Comparison of ENCODE assay signal across 8 mouse cellular contexts in the genomic region with DNA sequence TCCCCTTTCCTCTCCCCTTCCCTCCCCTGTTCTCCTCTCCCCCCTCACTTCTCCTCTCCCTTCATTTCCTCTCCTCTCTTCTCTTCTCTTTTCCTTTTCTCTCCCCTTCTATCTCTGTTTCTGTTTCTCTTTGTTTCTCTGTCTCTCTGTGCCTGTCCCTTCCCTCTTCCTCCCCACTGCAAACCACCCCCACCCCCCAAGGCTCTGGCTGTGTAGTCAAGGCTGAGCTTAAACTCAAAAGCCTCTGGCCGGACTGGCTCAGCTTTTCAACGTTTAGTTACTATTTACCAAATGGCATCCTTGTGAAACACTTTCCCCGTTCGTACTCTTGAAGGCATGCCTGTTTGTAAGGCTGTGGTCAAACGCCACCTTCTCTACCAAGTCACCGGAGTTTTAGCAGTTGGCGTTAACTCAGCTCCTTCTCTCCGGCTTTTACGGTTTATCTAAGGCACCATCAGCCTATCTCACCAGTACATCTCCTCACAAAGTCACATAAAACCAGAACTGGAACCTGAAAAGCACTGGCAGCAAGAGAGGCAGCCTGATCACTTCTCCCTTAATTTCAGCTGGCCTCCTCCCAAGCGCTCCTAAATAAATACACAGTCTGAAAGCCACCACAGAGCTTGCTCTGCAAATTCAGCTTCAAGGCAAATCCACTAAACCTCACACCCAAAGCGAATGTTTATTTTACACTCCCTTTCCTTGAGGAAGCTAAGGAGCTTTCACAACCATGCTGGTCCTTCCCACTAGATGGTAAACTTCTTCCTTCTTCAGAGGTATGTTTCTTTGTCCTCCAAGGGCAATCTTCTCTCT. TPM values are rescaled to one million over a fixed set of nuclear protein-coding genes. Genes with fewer than 3 reads are reported as not detected.
A peak's percentile ranks its signal among the peaks of the same experiment; 100 is the strongest.
DNase-seq lines count a peak whose midpoint lies in the region; ATAC-seq lines count a peak whose summit lies in the region.

No protein-coding gene starts in this region.

- H3K9ac ChIP-seq in forebrain, embryonic 14.5 days (ENCODE audit: low read length) = no peak overlapping the region
- no peak overlapping the region for H3K9ac ChIP-seq in forebrain, embryonic 15.5 days (replicated peaks)
- H3K9ac ChIP-seq in intestine, embryonic 14.5 days (ENCODE audit: low read length) = no peak overlapping the region
- no peak overlapping the region for H3K9ac ChIP-seq in liver, embryonic 11.5 days (ENCODE audit: low read depth, low read length)
- peak overlapping the region; percentile 52; the same call in 1 of the 2 replicates for H3K9ac ChIP-seq in stomach, embryonic 16.5 days (ENCODE audit: low read length)

- no peaks in the 10 kb centered on the region for H3K36me3 ChIP-seq in forebrain, embryonic 14.5 days (ENCODE audit: control insufficient read depth, insufficient read depth, low read length)
- no peaks in the 10 kb centered on the region for H3K36me3 ChIP-seq in forebrain, embryonic 15.5 days
- no peaks in the 10 kb centered on the region for H3K36me3 ChIP-seq in intestine, embryonic 14.5 days (ENCODE audit: control insufficient read depth, insufficient read depth, low read length)
- no peaks in the 10 kb centered on the region for H3K36me3 ChIP-seq in liver, embryonic 11.5 days (ENCODE audit: control insufficient read depth, insufficient read depth, low read length)
- H3K36me3 ChIP-seq in stomach, embryonic 16.5 days (ENCODE audit: control insufficient read depth, insufficient read depth, low read length) = no peaks in the 10 kb centered on the region

- no peaks in the 10 kb centered on the region for H3K9me3 ChIP-seq in forebrain, embryonic 14.5 days (replicated peaks; ENCODE audit: control insufficient read depth, low read length)
- no peaks in the 10 kb centered on the region for H3K9me3 ChIP-seq in forebrain, embryonic 15.5 days
- H3K9me3 ChIP-seq in intestine, embryonic 14.5 days (ENCODE audit: control insufficient read depth, low read length) = no peaks in the 10 kb centered on the region
- H3K9me3 ChIP-seq in liver, embryonic 11.5 days (ENCODE audit: control insufficient read depth, low read length) = no peaks in the 10 kb centered on the region
- no peaks in the 10 kb centered on the region for H3K9me3 ChIP-seq in stomach, embryonic 16.5 days (replicated peaks; ENCODE audit: control insufficient read depth, low read length)

- no peak overlapping the region for H3K4me3 ChIP-seq in forebrain, embryonic 14.5 days (ENCODE audit: low read depth, low read length)
- H3K4me3 ChIP-seq in forebrain, embryonic 15.5 days = no peak overlapping the region
- no peak overlapping the region for H3K4me3 ChIP-seq in intestine, embryonic 14.5 days (ENCODE audit: low read depth, low read length)
- no peak overlapping the region for H3K4me3 ChIP-seq in liver, embryonic 11.5 days (ENCODE audit: low read depth, low read length)
- H3K4me3 ChIP-seq in stomach, embryonic 16.5 days (replicated peaks; ENCODE audit: low read length) = peak overlapping the region; percentile 9

- peak; percentile 34 for DNase-seq in forebrain, embryonic 14.5 days (ENCODE audit: low spot score)
- DNase-seq in adipocyte (ENCODE audit: low spot score) = peak; percentile 70
- DNase-seq in intestine, embryonic 14.5 days (ENCODE audit: low spot score) = peak; percentile 53
- DNase-seq in liver, embryonic 11.5 days (ENCODE audit: low spot score) = no peak
- DNase-seq in testis, postnatal 14 days (ENCODE audit: low spot score) = no peak
- DNase-seq in adrenal gland, postnatal 25 days = no peak

- 56% methylated on average over 11 of the region's 11 CpGs for WGBS in forebrain, embryonic 14.5 days
- 55% methylated on average over 11 of the region's 11 CpGs for WGBS in forebrain, embryonic 15.5 days
- 17% methylated on average over 11 of the region's 11 CpGs for WGBS in intestine, embryonic 14.5 days
- WGBS in liver, embryonic 11.5 days = 17% methylated on average over 11 of the region's 11 CpGs
- WGBS in stomach, embryonic 16.5 days = 12% methylated on average over 11 of the region's 11 CpGs

- ATAC-seq in forebrain, embryonic 14.5 days = no peak
- no peak for ATAC-seq in forebrain, embryonic 15.5 days (replicated peaks)
- ATAC-seq in intestine, embryonic 14.5 days (replicated peaks; ENCODE audit: low FRiP score, low TSS enrichment, low read depth) = no peak
- ATAC-seq in liver, embryonic 11.5 days (replicated peaks; ENCODE audit: low FRiP score) = no peak
- peak; percentile 66; the same call in 1 of the 2 replicates for ATAC-seq in stomach, embryonic 16.5 days (ENCODE audit: insufficient read depth, low FRiP score)

- no peaks in the 10 kb centered on the region for H3K4me1 ChIP-seq in forebrain, embryonic 14.5 days (ENCODE audit: control insufficient read depth, insufficient read depth, low read length)
- no peaks in the 10 kb centered on the region for H3K4me1 ChIP-seq in forebrain, embryonic 15.5 days
- H3K4me1 ChIP-seq in intestine, embryonic 14.5 days (replicated peaks; ENCODE audit: control insufficient read depth, insufficient read depth, low read length) = 0 out of 2 replicates have a peak, but pooled peaks cover 2% of the 10 kb centered on the region
- no peaks in the 10 kb centered on the region for H3K4me1 ChIP-seq in liver, embryonic 11.5 days (replicated peaks; ENCODE audit: control insufficient read depth, insufficient read depth, low read length)
- H3K4me1 ChIP-seq in stomach, embryonic 16.5 days (ENCODE audit: control insufficient read depth, insufficient read depth, low read length) = peaks cover 7% of the 10 kb centered on the region; the same call in 1 of the 2 replicates

- no peak overlapping the region for H3K27ac ChIP-seq in forebrain, embryonic 14.5 days (ENCODE audit: low read depth, low read length)
- no peak overlapping the region for H3K27ac ChIP-seq in forebrain, embryonic 15.5 days (replicated peaks)
- no peak overlapping the region for H3K27ac ChIP-seq in intestine, embryonic 14.5 days (ENCODE audit: low read depth)
- H3K27ac ChIP-seq in liver, embryonic 11.5 days (ENCODE audit: low read depth, low read length) = no peak overlapping the region
- peak overlapping the region; percentile 39 for H3K27ac ChIP-seq in stomach, embryonic 16.5 days (ENCODE audit: low read length)

- H3K27me3 ChIP-seq in forebrain, embryonic 14.5 days (replicated peaks; ENCODE audit: control insufficient read depth, insufficient read depth, low read length) = no peaks in the 10 kb centered on the region
- H3K27me3 ChIP-seq in forebrain, embryonic 15.5 days = no peaks in the 10 kb centered on the region
- no peaks in the 10 kb centered on the region for H3K27me3 ChIP-seq in intestine, embryonic 14.5 days (replicated peaks; ENCODE audit: control insufficient read depth, insufficient read depth, low read length)
- no peaks in the 10 kb centered on the region for H3K27me3 ChIP-seq in liver, embryonic 11.5 days (replicated peaks; ENCODE audit: control insufficient read depth, insufficient read depth, low read length)
- no peaks in the 10 kb centered on the region for H3K27me3 ChIP-seq in stomach, embryonic 16.5 days (ENCODE audit: control insufficient read depth, insufficient read depth, low read length)

- H3K4me2 ChIP-seq in forebrain, embryonic 14.5 days (ENCODE audit: low read length) = no peak overlapping the region
- H3K4me2 ChIP-seq in forebrain, embryonic 15.5 days (replicated peaks) = no peak overlapping the region
- H3K4me2 ChIP-seq in intestine, embryonic 14.5 days (ENCODE audit: low read length) = peak overlapping the region; percentile 33
- H3K4me2 ChIP-seq in liver, embryonic 11.5 days = peak overlapping the region; percentile 33; the same call in 1 of the 2 replicates
- peak overlapping the region; percentile 47 for H3K4me2 ChIP-seq in stomach, embryonic 16.5 days (ENCODE audit: low read depth, low read length)

RNA-seq across cellular contexts. Expression of gene 4930522H14Rik, which starts 19.4 kb away (rescaled TPM):
- not detected in 2 replicates for polyA plus RNA-seq in forebrain, embryonic 14.5 days (2014; fragmentation: Nextera tagmentation; extraction: Ambion mirVana)
- not detected in 2 replicates for polyA plus RNA-seq in forebrain, embryonic 15.5 days (2015; fragmentation: Nextera tagmentation; extraction: Ambion mirVana)
- polyA plus RNA-seq in intestine, embryonic 14.5 days (2014; fragmentation: Nextera tagmentation; extraction: Ambion mirVana) = not detected in 2 replicates
- polyA plus RNA-seq in liver, embryonic 11.5 days (2014; fragmentation: Nextera tagmentation; extraction: Ambion mirVana) = not detected in 2 replicates
- polyA plus RNA-seq in stomach, embryonic 16.5 days (2015; fragmentation: Nextera tagmentation; extraction: Ambion mirVana) = not detected in 2 replicates
- not detected in 2 replicates for total RNA-seq in adrenal gland, postnatal 25 days (2021)

Comparison
In these comparisons a context has a peak if more than half of its experiments do, and no peak if none do; other contexts are left out.
1. DNase-seq: peak in forebrain, embryonic 14.5 days (single experiment), adipocyte (single experiment) and intestine, embryonic 14.5 days (single experiment); none in liver, embryonic 11.5 days (single experiment), testis, postnatal 14 days (single experiment) and adrenal gland, postnatal 25 days (single experiment).
2. H3K4me2 ChIP-seq: peak in intestine, embryonic 14.5 days (single experiment), liver, embryonic 11.5 days (single experiment) and stomach, embryonic 16.5 days (single experiment); none in forebrain, embryonic 14.5 days (single experiment) and forebrain, embryonic 15.5 days (single experiment).